Mouse (Mus musculus) right cerebral cortex, adult 18-20 months (tissue): ENCODE data around the gene Ptbp1.
A peak's percentile ranks its signal among the peaks of the same experiment; 100 is the strongest.
"Not testable (repeated sequence)": the region's sequence is repeated elsewhere in the genome, so short reads cannot be mapped to it uniquely, and the experiment has no call there.

Experiments
- DNase-seq: peaks from one replicate; pipeline ENCODE4 v3.0.0; 2022; ENCODE audit warnings: mixed read lengths

Gene Ptbp1

DNA sequence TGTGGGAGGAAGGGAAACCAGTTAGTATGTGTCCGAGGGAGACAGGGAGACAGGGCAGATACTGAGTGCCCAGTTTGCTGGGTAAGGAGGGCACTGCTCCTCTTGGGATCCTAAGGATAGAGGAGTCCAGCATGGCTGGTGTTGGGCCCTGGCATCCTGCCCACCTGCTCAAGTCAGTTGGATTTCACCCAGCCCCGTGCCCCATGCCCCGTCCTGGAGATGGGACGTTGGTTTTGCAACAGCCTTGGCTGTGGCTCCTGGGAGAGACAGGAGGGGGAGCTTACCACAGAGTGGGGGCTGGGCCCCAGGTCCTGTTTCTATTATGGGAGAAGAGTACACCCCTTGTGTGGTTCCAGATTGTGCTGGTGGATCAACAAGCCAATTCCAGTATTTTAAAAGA is 30.2 kb downstream of the Ptbp1 start:
- no peak for DNase-seq

DNA sequence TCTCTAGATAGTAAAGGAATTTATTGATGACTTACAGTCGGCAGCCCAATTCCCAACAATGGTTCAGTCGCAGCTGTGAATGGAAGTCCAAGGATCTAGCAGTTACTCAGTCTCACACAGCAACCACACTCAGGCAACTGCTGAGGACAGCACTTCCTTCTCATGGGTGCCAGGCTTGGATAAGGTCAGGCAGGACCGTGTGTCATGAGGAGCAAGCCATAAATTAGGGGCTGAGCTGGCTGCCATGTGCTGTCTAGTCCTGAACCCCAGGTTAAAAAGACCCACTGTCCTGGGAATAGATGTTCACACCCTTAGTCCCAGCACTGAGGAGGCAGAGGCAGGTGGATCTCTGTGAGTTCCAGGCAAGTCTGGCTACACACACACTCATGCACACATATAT is 30.7 kb downstream of the Ptbp1 start:
- DNase-seq = not testable (repeated sequence)

DNA sequence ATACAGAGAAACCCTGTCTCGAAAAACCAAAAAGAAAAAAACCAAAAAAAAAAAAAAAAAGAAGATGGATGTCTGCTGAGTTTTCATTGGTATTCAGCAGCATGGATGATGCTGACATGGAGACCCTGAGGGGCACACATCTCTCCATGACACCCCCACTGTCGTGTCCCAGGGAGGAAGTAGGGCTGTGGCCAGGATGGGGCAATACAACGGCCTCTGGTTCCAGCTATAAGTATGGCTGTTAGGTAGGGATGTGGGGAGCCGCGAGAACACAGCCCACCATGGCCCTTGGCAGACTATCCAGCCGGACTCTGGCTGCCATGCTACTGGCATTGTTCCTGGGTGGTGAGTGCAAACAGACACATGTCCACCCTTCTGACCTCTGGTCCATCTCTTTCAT is 31.8 kb downstream of the Ptbp1 start, which contains the start of gene Elane:
Gene Elane (plus strand): TSS at position 194 of the 400 bp plus-strand sequence.
- DNase-seq = no peak

DNA sequence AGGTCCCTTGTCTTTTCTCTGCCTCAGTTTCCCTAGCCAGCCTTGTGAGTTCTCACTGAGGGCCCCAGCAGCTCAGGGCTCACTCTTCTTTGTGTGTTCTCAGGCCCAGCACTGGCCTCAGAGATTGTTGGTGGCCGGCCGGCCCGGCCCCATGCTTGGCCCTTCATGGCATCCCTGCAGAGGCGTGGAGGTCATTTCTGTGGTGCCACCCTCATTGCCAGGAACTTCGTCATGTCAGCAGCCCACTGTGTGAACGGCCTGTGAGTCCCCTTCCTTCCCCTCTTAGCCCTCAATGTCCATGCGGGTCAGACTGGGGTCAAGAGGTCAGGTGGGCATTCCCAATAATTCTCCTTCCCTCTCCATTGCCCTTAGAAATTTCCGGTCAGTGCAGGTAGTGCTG is 32.4 kb downstream of the Ptbp1 start:
- no peak for DNase-seq

DNA sequence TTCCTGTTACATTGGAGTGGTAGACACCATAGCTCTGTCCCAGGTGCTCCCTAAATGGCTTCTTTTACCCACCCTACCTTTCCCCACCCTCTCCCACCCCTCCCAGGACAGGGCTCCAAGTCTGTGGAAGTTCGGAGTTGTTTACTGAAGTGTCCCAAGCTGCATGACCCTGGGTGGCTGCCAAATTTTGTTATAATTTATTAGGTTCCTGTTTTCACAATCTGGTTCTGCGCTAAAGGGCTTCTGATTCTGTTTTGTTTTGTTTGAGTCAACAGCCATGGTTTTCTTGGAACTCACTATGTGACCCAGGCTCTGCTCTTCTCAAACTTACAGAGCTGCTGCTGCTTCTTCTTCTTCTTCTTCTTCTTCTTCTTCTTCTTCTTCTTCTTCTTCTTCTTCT is 35.2 kb downstream of the Ptbp1 start:
- DNase-seq = no peak

DNA sequence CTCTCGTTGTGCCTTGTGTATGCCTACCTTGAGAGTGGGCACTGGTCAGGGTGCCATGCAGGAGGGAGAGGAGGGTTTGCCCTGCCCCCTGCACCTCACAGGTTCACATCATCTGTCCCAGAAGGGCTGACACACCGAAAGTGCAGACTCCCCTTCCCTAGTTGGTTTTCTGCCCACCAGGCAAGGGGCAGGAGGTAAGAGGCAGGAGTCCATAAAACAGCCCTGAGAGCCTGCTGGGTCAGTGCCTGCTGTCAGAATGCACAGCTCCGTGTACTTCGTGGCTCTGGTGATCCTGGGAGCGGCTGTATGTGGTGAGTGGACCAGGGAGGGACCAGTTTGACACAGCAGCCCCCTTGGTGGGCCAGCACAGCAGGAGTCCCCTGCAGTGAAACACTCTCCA is 36.4 kb downstream of the Ptbp1 start, which contains the start of gene Cfd:
Gene Cfd (plus strand): TSS at position 184 of the 400 bp plus-strand sequence.
- DNase-seq = no peak

DNA sequence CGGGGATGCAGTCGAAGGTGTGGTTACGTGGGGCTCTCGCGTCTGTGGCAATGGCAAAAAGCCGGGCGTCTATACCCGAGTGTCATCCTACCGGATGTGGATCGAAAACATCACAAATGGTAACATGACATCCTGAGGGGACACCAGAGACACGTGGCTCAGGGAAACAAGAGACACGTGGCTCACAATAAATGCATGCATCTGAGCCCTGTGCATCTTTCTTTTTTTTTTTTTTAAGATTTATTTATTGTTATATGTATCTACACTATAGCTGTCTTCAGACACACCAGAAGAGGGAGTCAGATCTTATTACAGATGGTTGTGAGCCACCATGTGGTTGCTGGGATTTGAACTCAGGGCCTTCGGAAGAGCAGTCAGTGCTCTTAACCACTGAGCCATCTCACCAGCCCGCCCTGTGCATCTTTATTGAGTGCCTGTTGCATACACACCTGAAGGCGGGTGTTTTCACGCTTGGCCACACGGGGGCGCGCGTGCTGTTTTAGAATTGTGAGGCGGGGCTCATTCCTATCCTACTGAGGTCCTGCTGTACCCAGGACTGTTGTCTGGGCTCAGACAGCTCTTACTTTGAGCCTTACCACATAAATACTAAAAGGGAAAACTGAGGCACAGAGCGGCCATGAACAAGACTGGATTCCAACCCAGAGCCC is 38.4 kb downstream of the Ptbp1 start:
- DNase-seq = peak; percentile 72

DNA sequence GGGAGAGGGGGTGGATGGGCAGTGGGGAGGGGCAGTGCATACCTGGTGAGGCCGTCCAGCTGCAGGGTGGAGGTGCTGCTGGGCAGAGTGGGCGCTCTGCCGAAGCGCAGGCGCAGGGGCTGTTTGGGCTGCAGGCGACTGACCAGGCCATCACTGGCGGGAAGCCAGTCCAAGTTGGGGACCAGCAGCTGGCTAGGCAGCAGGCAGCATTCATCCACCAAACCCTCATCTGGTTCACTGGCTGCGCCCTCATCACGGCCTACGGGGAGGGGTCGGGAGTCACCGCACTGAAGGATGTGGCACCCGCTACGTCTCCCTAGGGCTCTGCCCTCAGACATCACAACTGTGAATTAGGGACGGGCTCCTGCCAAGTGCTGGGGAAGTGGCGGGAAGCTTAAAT is 42.1 kb downstream of the Ptbp1 start:
- DNase-seq = no peak

DNA sequence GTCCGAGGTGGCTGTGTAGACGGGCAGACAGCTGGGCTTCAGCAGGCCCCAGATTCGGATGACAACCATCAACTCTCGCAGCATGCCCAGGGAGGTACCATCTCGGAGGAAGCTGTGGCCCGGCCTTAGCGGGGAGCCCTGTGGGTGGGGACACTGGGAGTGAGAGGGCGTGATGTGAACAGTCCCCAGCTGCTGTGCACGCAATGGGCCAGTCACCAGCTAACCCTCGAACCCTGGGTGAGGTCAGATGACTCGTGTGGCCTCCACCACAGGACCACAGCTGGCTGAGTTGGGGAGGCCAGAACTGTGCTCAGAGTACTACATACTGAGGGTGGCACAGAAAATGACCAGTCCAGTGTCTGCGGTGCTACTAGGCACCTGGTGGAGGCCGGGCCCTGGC is 42.6 kb downstream of the Ptbp1 start:
- no peak for DNase-seq

DNA sequence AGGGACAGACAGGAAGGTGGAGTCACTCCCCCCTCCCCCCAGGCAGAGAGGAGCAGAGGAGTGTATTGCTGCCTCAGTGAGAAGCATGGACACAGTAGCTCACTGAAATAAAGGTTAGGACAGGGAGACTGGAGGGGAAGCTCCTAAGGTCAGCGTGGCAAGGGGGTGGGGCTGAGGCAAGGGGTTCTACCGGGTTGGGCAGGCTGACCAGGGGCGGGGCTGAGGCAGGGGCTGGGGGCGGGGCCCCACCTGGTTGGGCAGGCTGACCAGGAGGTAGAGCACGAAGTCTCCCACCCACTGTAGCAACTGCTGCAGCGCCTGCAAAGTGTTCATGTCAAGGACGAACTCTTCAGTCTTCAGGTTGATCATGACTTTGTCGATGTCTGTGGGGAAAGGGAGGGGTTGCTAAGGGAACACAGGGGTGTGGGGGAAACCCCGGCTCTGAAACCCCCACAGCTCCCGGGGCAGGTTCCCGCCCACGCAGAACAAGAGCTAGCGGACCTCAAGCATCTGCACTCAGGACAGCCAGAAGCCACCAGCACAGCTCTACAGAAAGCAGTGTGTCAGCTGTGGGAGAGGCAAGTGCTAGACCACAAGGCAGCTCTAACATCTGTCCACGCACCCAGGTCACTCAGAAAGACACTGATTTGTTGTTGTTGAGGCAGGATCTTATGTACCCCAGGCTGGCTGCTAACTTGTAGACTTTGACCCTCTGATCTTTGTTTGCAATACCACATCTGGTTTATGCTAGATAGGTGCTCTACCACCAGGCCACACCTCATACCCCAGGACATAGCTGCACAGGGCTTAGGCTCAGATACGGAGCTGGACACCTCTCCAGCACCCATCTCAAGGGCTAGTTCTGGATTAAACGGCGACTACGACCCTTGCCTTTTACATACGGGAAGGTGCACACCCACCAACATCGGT is 43.4 kb downstream of the Ptbp1 start:
- DNase-seq = no peak

DNA sequence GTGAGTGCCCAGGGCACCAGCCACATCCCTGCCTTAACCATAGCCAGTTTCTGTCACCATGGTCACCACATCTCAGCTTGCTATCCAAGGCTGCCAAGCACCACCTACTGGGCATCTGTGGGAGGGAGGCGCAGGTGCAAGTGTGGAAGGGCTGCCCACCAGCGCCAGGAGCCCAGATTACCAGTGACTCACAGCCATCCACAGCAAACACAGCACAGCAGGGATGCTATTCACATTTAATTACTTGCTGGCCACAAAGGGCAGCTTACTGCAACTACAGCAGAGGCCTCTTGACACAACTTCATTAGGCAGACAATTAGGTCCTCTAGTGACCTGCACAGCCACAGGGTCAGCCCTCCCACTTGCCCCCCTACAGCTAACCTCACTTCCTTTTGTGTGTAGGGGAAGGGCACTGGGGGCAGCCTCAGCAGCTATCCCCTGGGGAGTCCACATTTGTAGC is 46.8 kb downstream of the Ptbp1 start:
- DNase-seq = peak; percentile 91

DNA sequence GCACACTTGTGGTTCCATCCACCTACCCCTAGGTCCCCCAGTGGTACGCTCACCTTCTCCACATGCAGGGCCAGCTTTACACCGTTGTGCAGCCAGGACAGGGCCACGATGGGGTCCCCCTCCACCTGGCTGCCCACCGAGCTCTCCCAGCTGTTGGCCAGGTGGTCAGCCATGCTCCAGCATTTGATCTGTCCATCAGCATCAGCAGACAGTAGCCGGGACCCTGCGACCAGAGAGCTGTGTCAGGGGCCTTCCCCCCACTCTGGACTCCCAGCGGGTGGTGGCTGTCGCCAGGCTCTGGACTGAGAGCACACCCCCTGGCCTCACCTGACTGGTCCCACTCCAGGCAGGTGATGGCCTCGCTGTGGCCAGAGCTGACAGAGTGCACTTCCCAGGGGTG is 52.5 kb downstream of the Ptbp1 start:
- no peak for DNase-seq

DNA sequence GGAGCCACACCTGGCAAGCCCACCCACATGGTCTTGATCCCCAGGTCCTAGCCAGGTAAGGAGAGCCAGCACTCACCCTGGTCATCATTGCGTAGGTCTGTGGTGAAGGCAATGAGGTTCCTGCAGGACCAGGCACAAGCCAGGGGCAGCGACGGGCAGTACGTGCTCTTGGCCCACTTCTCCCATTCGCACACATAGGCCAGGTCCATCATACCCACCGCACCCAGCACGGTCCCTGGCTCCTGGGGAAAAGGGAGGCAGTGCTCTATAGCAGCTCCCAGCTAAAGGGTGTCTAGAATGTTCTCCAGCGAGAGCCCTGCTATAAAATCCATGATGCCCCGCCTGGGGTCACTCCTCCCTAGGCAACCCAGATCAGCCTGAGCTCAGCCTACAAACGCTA is 53.2 kb downstream of the Ptbp1 start:
- DNase-seq = no peak

DNA sequence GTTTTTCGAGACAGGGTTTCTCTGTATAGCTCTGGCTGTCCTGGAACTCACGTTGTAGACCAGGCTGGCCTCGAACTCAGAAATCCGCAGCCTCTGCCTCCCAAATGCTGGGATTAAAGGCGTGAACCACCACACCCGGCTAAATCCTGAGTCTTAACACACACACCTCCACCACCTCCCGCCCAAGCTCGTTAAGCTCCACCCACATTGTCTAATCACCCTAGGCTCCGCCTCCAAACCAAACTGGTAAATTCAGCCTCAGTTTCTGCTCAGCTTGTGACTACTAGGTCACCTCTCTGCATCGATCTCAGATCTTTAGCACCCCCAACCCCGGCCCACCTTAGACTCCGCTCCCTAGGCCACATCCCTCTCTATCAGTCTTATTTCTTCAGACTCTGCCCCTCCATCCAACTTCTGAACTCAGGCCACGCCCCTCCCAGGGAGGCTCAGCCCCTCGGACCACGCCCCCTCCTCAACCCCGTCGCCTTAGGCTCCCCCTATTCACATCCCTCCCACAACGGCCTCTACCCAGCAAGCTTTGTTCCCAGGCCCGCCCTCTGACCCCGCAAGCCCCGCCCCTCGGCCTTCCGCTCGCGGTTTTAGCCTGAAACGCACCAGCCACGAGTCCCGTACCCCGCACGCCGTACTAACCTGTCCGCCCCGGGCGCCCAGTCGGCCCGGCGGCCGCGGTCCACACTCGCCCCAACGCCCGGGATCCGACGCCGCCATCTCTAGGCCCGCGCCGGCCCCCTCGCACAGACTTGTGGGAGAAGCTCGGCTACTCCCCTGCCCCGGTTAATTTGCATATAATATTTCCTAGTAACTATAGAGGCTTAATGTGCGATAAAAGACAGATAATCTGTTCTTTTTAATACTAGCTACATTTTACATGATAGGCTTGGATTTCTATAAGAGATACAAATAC is 54.2 kb downstream of the Ptbp1 start, which contains the start of gene Med16:
Gene Med16 (minus strand): TSS at position 757 of the 925 bp plus-strand sequence.
- DNase-seq = peak; percentile 95

DNA sequence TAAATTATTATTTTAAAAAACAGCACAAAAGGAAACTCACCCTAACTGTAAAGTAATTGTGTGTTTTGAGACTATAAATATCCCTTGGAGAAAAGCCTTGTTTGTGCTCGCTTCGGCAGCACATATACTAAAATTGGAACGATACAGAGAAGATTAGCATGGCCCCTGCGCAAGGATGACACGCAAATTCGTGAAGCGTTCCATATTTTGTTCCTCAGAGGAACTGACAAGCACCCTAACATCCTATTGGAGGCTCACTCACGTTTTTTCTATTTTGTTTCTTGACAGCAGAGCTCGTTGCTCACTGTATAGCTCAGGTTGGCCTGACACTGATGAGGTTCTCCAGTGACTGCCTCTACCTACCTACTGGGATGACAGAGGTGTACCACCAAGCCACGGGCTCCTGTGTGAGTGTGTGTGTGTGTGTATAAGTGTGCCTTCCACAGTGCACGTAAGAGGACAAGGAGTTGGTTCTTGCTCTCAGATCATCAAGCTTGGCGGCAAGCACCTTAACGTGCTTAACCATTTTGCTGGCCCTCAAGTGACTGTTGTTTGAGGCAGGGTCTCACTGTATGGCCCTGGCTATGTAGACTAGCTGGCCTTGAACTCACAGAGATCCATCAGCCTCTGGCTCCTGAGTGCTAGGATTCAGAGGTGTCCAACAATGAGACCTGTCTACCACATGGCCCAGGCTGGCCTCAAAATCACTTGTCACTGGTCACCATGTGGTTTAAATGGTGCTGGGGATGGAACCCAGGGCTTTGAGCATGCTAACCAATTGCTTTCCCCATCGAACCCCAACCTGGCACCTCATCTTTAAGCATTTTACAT is 55.1 kb downstream of the Ptbp1 start:
- DNase-seq = peak; percentile 61

DNA sequence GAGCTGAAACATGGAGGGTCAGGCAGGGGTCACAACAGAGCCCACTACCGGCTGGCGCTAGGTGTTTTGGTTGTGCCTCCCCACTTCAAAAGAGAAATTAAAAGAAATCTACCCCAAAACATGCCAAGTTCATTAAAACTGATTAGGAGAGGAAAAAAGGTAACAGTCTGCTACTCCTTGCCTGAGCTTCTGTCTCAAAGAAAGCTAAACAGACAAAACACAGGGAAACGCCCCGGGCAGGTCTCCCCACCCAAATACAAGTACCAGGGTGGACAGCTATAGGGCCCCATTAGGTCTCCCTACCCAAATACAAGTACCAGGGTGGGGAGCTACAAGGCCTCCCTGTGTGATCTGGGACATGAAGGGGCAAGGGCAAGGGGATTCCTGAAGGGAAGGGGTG is 56.3 kb downstream of the Ptbp1 start, which contains the start of gene Gm26602:
Gene Gm26602 (plus strand): TSS at position 301 of the 400 bp plus-strand sequence.
- DNase-seq = no peak

DNA sequence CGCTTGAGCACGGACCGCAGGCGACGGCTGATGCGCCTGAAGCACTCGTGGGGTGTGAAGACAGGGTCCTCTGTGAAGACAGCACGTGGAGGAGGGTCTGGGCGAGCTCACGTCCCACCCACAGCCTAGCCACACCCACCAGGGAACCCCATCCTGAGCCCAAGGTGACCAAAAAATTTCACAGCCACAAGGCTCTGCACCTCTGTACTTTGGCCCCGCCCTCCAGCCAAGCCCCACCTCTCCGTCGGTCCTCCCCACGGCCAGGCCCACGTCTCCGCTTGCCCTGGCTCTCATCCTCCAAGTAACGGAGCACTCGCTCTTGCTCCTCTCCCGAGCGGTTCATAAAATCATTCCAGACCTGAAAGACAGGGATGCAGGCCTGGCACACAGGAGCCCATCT is 58.2 kb downstream of the Ptbp1 start:
- DNase-seq = no peak
